Mouse (Mus musculus) Patski (cell line): ENCODE results near the gene Acadm. TPM values are rescaled to one million over a fixed set of nuclear protein-coding genes. Genes with fewer than 3 reads are reported as not detected.

Source experiments
- ATAC-seq: fragments of 100-300 bp; one replicate; pipeline ENCODE4 v1.8.0; 2021
- CTCF ChIA-PET: fragments of 350-600 bp; sonication (Branson Sonifier 250); formaldehyde crosslinking; loops from one replicate; lab custom pipeline; 2022; ENCODE audit warnings: inconsistent platforms; lab: Charles Lee
- POLR2A ChIA-PET: fragments of 350-600 bp; sonication (Branson Sonifier 250); formaldehyde crosslinking; loops from one replicate; lab custom pipeline; 2022; ENCODE audit warnings: antibody characterized with exemption, inconsistent platforms; lab: Charles Lee
- DNase-seq: peaks from one replicate; pipeline ENCODE4 v3.0.0-alpha.2; 2011; ENCODE audit warnings: low read depth, low spot score
- H3K27me3 ChIP-seq: fragments of 371-371 bp; one replicate; pipeline ENCODE4 v1.5.1; 2021
- CTCF ChIP-seq: fragments of 100-300 bp; IDR thresholded peaks from one replicate; pipeline ENCODE4 v1.5.1; 2021
- in situ Hi-C: fragments of 300-500 bp; cut with MboI; formaldehyde crosslinking; loops from 3 replicates; pipeline ENCODE4 v1.11.1; 2018; ENCODE audit warnings: low pct_unique_long_range_greater_than_20kb, mixed read lengths
- polyA plus RNA-seq: library from polyadenylated mRNA; unstranded; gene quantifications from one replicate; pipeline ENCODE4 v1.2.3, GENCODE M21; 2021

The Acadm gene
- polyA plus RNA-seq, 1 experiment from 2014 or later = 240 TPM

GRCm38 (mm10) chr3:153921147-153921910 is 23.1 kb downstream of the Acadm start:
- POLR2A ChIA-PET = no interaction called here
- H3K27me3 ChIP-seq = no peaks in the 10 kb centered on the region
- CTCF ChIA-PET = interaction anchor here (1.1 to 2.5 kb wide), 3 partner anchors 13 to 20 kb away, joined by 3 to 6 read pairs (median 4); no protein-coding TSS in a partner anchor
- no peak for TF ChIP-seq CTCF
- DNase-seq (no peak), ATAC-seq (no peak)
- in situ Hi-C loops = loop anchor here (25.0 kb wide), 2 partner anchors 1166 to 1559 kb away; partner anchors contain the start of genes Fpgt and Lrriq3

- ATAC-seq = peak; percentile 23
- DNase-seq = peak; percentile 62
- in situ Hi-C loops = loop anchor here (25.0 kb wide), 2 partner anchors 1170 to 1555 kb away; partner anchors contain the start of genes Fpgt and Lrriq3
These were observed 27.2 kb downstream of the Acadm start for GRCm38 (mm10) chr3:153917200-153917599.

GRCm38 (mm10) chr3:153913510-153914243 is 30.8 kb downstream of the Acadm start:
- in situ Hi-C loops = loop anchor here (25.0 kb wide), 2 partner anchors 1174 to 1551 kb away; partner anchors contain the start of genes Fpgt and Lrriq3
- ATAC-seq = no peak
- DNase-seq = no peak
- no peak for TF ChIP-seq CTCF
- no peaks in the 10 kb centered on the region for H3K27me3 ChIP-seq
- CTCF ChIA-PET = interaction anchor here (0.8 to 1.6 kb wide), 6 partner anchors 9 to 34 kb away, joined by 3 to 5 read pairs (median 3); no protein-coding TSS in a partner anchor
- POLR2A ChIA-PET = interaction anchor here (0.5 to 1.9 kb wide), 5 partner anchors 22 to 1572 kb away, joined by 3 to 7 read pairs (median 4); partner anchors contain the start of gene Acadm

More at GRCm38 (mm10) chr3:153917200-153917599, 27.2 kb downstream of the Acadm start:
- CTCF ChIA-PET = interaction anchor here (1.1 to 4.6 kb wide), 2 partner anchors 12 to 25 kb away, joined by 3 to 12 read pairs; no protein-coding TSS in a partner anchor
- POLR2A ChIA-PET = interaction anchor here (0.6 kb wide), 1 partner anchor 45 kb away, joined by 3 read pairs; no protein-coding TSS in a partner anchor
- H3K27me3 ChIP-seq = no peaks in the 10 kb centered on the region
- TF ChIP-seq CTCF = no peak

- no peak for TF ChIP-seq CTCF
- POLR2A ChIA-PET = interaction anchor here (0.5 to 1.9 kb wide), 11 partner anchors 14 to 1698 kb away, joined by 3 to 7 read pairs (median 4); partner anchors contain the start of gene Acadm
- in situ Hi-C loops = loop anchor here (25.0 kb wide), 2 partner anchors 1174 to 1551 kb away; partner anchors contain the start of genes Fpgt and Lrriq3
- DNase-seq (peak; percentile 78), ATAC-seq (peak; percentile 74)
- H3K27me3 ChIP-seq = no peaks in the 10 kb centered on the region
- CTCF ChIA-PET = interaction anchor here (0.8 to 1.6 kb wide), 5 partner anchors 8 to 35 kb away, joined by 3 to 5 read pairs (median 3); no protein-coding TSS in a partner anchor
These were observed 31.6 kb downstream of the Acadm start, which contains the start of gene Rabggtb for GRCm38 (mm10) chr3:153912546-153913509. Gene Rabggtb (minus strand): TSS chr3:153913009.

- no peaks in the 10 kb centered on the region for H3K27me3 ChIP-seq
- DNase-seq (no peak), ATAC-seq (no peak)
- CTCF ChIA-PET = interaction anchor here (1.4 to 1.6 kb wide), 2 partner anchors 25 to 36 kb away, joined by 3 to 5 read pairs; no protein-coding TSS in a partner anchor
- POLR2A ChIA-PET = interaction anchor here (0.8 to 1.5 kb wide), 6 partner anchors 14 to 267 kb away, joined by 3 to 5 read pairs (median 4); no protein-coding TSS in a partner anchor
- in situ Hi-C loops = loop anchor here (25.0 kb wide), 2 partner anchors 1175 to 1550 kb away; partner anchors contain the start of genes Fpgt and Lrriq3
- no peak for TF ChIP-seq CTCF
These were observed 32.5 kb downstream of the Acadm start for GRCm38 (mm10) chr3:153911882-153912440.

- ATAC-seq (no peak), DNase-seq (no peak)
- CTCF ChIA-PET = interaction anchor here (1.6 kb wide), 1 partner anchor 38 kb away, joined by 3 read pairs; no protein-coding TSS in a partner anchor
- POLR2A ChIA-PET = interaction anchor here (0.8 to 1.5 kb wide), 4 partner anchors 13 to 266 kb away, joined by 3 to 5 read pairs (median 4); no protein-coding TSS in a partner anchor
- TF ChIP-seq CTCF = no peak
- in situ Hi-C loops = loop anchor here (25.0 kb wide), 2 partner anchors 1176 to 1549 kb away; partner anchors contain the start of genes Fpgt and Lrriq3
- no peaks in the 10 kb centered on the region for H3K27me3 ChIP-seq
These were observed 33.1 kb downstream of the Acadm start for GRCm38 (mm10) chr3:153911197-153911881.

GRCm38 (mm10) chr3:153910489-153910888 is 33.9 kb downstream of the Acadm start:
- CTCF ChIA-PET = interaction anchor here (1.6 kb wide), 1 partner anchor 38 kb away, joined by 3 read pairs; no protein-coding TSS in a partner anchor
- ATAC-seq (no peak), DNase-seq (no peak)
- no peak for TF ChIP-seq CTCF
- H3K27me3 ChIP-seq = no peaks in the 10 kb centered on the region
- in situ Hi-C loops = loop anchor here (25.0 kb wide), 2 partner anchors 1177 to 1548 kb away; partner anchors contain the start of genes Fpgt and Lrriq3
- POLR2A ChIA-PET = interaction anchor here (1.1 kb wide), 1 partner anchor 18 kb away, joined by 4 read pairs; no protein-coding TSS in a partner anchor
